Mouse (Mus musculus) ES-E14 (cell line): Measurements from ENCODE around the gene Gm20671. TPM values are rescaled to one million over a fixed set of nuclear protein-coding genes. Genes with fewer than 3 reads are reported as not detected.

ENCODE experiments used
- DNase-seq: peaks from one replicate; pipeline ENCODE4 v3.0.0-alpha.2; 2013; ENCODE audit warnings: low read depth, low spot score
- H3K27ac ChIP-seq: 2 replicates; pipeline ENCODE4 v1.5.1; 2012; ENCODE audit warnings: low read depth, mild to moderate bottlenecking, low read length, moderate library complexity, mixed read lengths; ENCODE audit not compliant: poor library complexity, insufficient read depth, severe bottlenecking
- H3K36me3 ChIP-seq: 2 replicates; pipeline ENCODE4 v1.6.1; 2012; ENCODE audit warnings: mild to moderate bottlenecking, low read length, moderate library complexity, mixed read lengths; ENCODE audit not compliant: control insufficient read depth, poor library complexity, insufficient read depth, severe bottlenecking
- H3K4me1 ChIP-seq, 2 experiments: fragments of 150-350 bp in 1 of 2; sonication (generic) in 1 of 2; 2 replicates each; pipeline ENCODE4 v1.6.1; 2012; ENCODE audit warnings: low read length in 2 of 2, mild to moderate bottlenecking in 1 of 2, mixed read lengths in 1 of 2; ENCODE audit not compliant: control insufficient read depth in 2 of 2, insufficient read depth in 2 of 2, poor library complexity in 1 of 2
- H3K4me3 ChIP-seq, 2 experiments: fragments of 150-350 bp in 1 of 2; sonication (generic) in 1 of 2; 2 replicates each; pipeline ENCODE4 v1.5.1; 2012; ENCODE audit warnings: low read length in 2 of 2, low read depth in 1 of 2, mild to moderate bottlenecking in 1 of 2, mixed read lengths in 1 of 2; ENCODE audit not compliant: insufficient read depth in 1 of 2, poor library complexity in 1 of 2, severe bottlenecking in 1 of 2
- H3K9ac ChIP-seq: 2 replicates; pipeline ENCODE4 v1.6.1; 2012; ENCODE audit warnings: low read depth, mild to moderate bottlenecking, low read length, mixed read lengths; ENCODE audit not compliant: poor library complexity, insufficient read depth, severe bottlenecking
- H3K9me3 ChIP-seq: fragments of 150-350 bp; sonication (generic); 2 replicates; pipeline ENCODE4 v1.6.1; 2012; ENCODE audit warnings: low read depth, mild to moderate bottlenecking, low read length; ENCODE audit not compliant: control insufficient read depth, insufficient read depth
- CHD2 ChIP-seq: IDR thresholded peaks from 2 replicates; pipeline ENCODE4 v1.6.1; 2014; ENCODE audit warnings: mild to moderate bottlenecking, low read depth, low read length, inconsistent platforms
- HCFC1 ChIP-seq: IDR thresholded peaks from 2 replicates; pipeline ENCODE4 v1.6.1; 2012; ENCODE audit warnings: low read length, inconsistent platforms, borderline replicate concordance; ENCODE audit not compliant: insufficient read depth
- MAFK ChIP-seq: IDR thresholded peaks from 2 replicates; pipeline ENCODE4 v1.6.1; 2014; ENCODE audit warnings: mild to moderate bottlenecking, low read depth, low read length, inconsistent platforms; ENCODE audit not compliant: insufficient read depth
- ZC3H11A ChIP-seq: IDR thresholded peaks from 2 replicates; pipeline ENCODE4 v1.6.1; 2012; ENCODE audit warnings: low read depth, mild to moderate bottlenecking, inconsistent platforms, low read length, borderline replicate concordance
- ZNF384 ChIP-seq: IDR thresholded peaks from 2 replicates; pipeline ENCODE4 v1.6.1; 2012; ENCODE audit warnings: low read depth, low read length, inconsistent platforms
- in situ Hi-C, 2 experiments: fragments of 600-800 bp; cut with MboI; formaldehyde crosslinking; loops; one replicate each; pipeline ENCODE4 v1.15.1; 2025; ENCODE audit warnings: low sequenced_read_pairs in 2 of 2, inconsistent platforms in 1 of 2; ENCODE audit not compliant: unreplicated experiment in 2 of 2
- total RNA-seq: library from RNA; depleted of rRNA; stranded (reverse); fragments of 300-350 nt; gene quantifications from 2 replicates; pipeline ENCODE4 v1.2.3, GENCODE M21; 2012

Gene Gm20671
- total RNA-seq, 1 experiment = not detected

GRCm38 (mm10) chr5:32781596-32781995 lies 45.3 kb downstream of the Gm20671 start:
- in situ Hi-C loops = no loop called here
- H3K4me3 ChIP-seq = no peak overlapping the region
- 0 out of 2 replicates have a peak, but pooled peaks cover 3% of the 10 kb centered on the region for H3K36me3 ChIP-seq
- H3K9ac ChIP-seq = no peak overlapping the region
- H3K4me1 ChIP-seq = no peaks in the 10 kb centered on the region
- H3K9me3 ChIP-seq = no peaks in the 10 kb centered on the region
- no peak for DNase-seq
- no peak for TF ChIP-seq HCFC1
- no peak for TF ChIP-seq CHD2
- TF ChIP-seq ZC3H11A = no peak
- TF ChIP-seq ZNF384 = no peak
- TF ChIP-seq MAFK = no peak
- H3K27ac ChIP-seq = no peak overlapping the region

- TF ChIP-seq ZNF384 = no peak
- no peak for TF ChIP-seq MAFK
- no peak for TF ChIP-seq CHD2
- TF ChIP-seq ZC3H11A = no peak
- no peak for TF ChIP-seq HCFC1
These were observed 48.7 kb downstream of the Gm20671 start for GRCm38 (mm10) chr5:32778168-32778567.

GRCm38 (mm10) chr5:32772361-32772760 lies 54.5 kb downstream of the Gm20671 start:
- TF ChIP-seq ZC3H11A (no peak), MAFK (no peak), ZNF384 (no peak), HCFC1 (no peak), CHD2 (no peak)
- no peaks in the 10 kb centered on the region for H3K4me1 ChIP-seq
- in situ Hi-C loops = no loop called here
- DNase-seq = no peak
- no peak overlapping the region for H3K4me3 ChIP-seq
- peaks cover 13% of the 10 kb centered on the region for H3K36me3 ChIP-seq
- no peak overlapping the region for H3K9ac ChIP-seq
- no peaks in the 10 kb centered on the region for H3K9me3 ChIP-seq
- no peak overlapping the region for H3K27ac ChIP-seq

More at GRCm38 (mm10) chr5:32778168-32778567, 48.7 kb downstream of the Gm20671 start:
- H3K36me3 ChIP-seq = peaks cover 9% of the 10 kb centered on the region
- H3K4me1 ChIP-seq = no peaks in the 10 kb centered on the region
- H3K9me3 ChIP-seq = no peaks in the 10 kb centered on the region
- in situ Hi-C loops = no loop called here
- H3K4me3 ChIP-seq = no peak overlapping the region
- no peak overlapping the region for H3K9ac ChIP-seq
- no peak overlapping the region for H3K27ac ChIP-seq
- no peak for DNase-seq

- no peak overlapping the region for H3K27ac ChIP-seq
- TF ChIP-seq CHD2 = no peak
- no peak for TF ChIP-seq ZC3H11A
- TF ChIP-seq MAFK = no peak
- TF ChIP-seq HCFC1 = no peak
- no peaks in the 10 kb centered on the region for H3K4me1 ChIP-seq
- no peak overlapping the region for H3K9ac ChIP-seq
- no peaks in the 10 kb centered on the region for H3K9me3 ChIP-seq
- H3K36me3 ChIP-seq = peaks cover 17% of the 10 kb centered on the region
- in situ Hi-C loops = no loop called here
- no peak for DNase-seq
- H3K4me3 ChIP-seq = no peak overlapping the region
These were observed 59.1 kb downstream of the Gm20671 start for GRCm38 (mm10) chr5:32767636-32768373.

GRCm38 (mm10) chr5:32767004-32767403 lies 59.9 kb downstream of the Gm20671 start:
- in situ Hi-C loops = no loop called here
- H3K4me3 ChIP-seq = no peak overlapping the region
- no peak for TF ChIP-seq ZNF384
- TF ChIP-seq HCFC1 = no peak
- no peaks in the 10 kb centered on the region for H3K9me3 ChIP-seq
- no peak overlapping the region for H3K9ac ChIP-seq
- DNase-seq = no peak
- no peak overlapping the region for H3K27ac ChIP-seq
- no peaks in the 10 kb centered on the region for H3K4me1 ChIP-seq
- H3K36me3 ChIP-seq = peaks cover 17% of the 10 kb centered on the region
